Mouse (Mus musculus) CD8-positive naive resting alpha-beta T cell, adult 2 months (primary cell): ENCODE data around the gene Nfib.

Source experiments
- DNase-seq, 2 experiments: peaks; one replicate each; pipeline ENCODE4 v3.0.0; 2022; ENCODE audit warnings: low read depth in 2 of 2, low spot score in 2 of 2

Gene Nfib

GRCm38 (mm10) chr4:82398282-82398681, 307.3 kb downstream of the Nfib start:
- no peak for DNase-seq

- no peak for DNase-seq
Observed at GRCm38 (mm10) chr4:82396805-82397204, 308.7 kb downstream of the Nfib start.

- DNase-seq = no peak
Observed at GRCm38 (mm10) chr4:82396003-82396402, 309.5 kb downstream of the Nfib start.

GRCm38 (mm10) chr4:82394346-82394745, 311.2 kb downstream of the Nfib start:
- no peak for DNase-seq

GRCm38 (mm10) chr4:82393021-82393420, 312.5 kb downstream of the Nfib start:
- no peak for DNase-seq

GRCm38 (mm10) chr4:82392496-82392895, 313.1 kb downstream of the Nfib start:
- no peak for DNase-seq

- no peak for DNase-seq
Observed at GRCm38 (mm10) chr4:82391726-82392472, 313.7 kb downstream of the Nfib start.

GRCm38 (mm10) chr4:82390545-82390944, 315.0 kb downstream of the Nfib start:
- DNase-seq = no peak

- DNase-seq = no peak
Observed at GRCm38 (mm10) chr4:82389876-82390275, 315.7 kb downstream of the Nfib start.

- DNase-seq = no peak
Observed at GRCm38 (mm10) chr4:82387620-82388019, 317.9 kb downstream of the Nfib start.

GRCm38 (mm10) chr4:82386222-82386993, 319.1 kb downstream of the Nfib start:
- no peak for DNase-seq

- DNase-seq = no peak
Observed at GRCm38 (mm10) chr4:82385638-82386037, 319.9 kb downstream of the Nfib start.

- no peak for DNase-seq
Observed at GRCm38 (mm10) chr4:82383991-82384731, 321.4 kb downstream of the Nfib start.

- DNase-seq = no peak
Observed at GRCm38 (mm10) chr4:82383346-82383745, 322.2 kb downstream of the Nfib start.

- DNase-seq = no peak
Observed at GRCm38 (mm10) chr4:82381786-82382185, 323.8 kb downstream of the Nfib start.

- DNase-seq = no peak
Observed at GRCm38 (mm10) chr4:82380578-82380977, 325.0 kb downstream of the Nfib start.

GRCm38 (mm10) chr4:82378050-82378449, 327.5 kb downstream of the Nfib start:
- DNase-seq = no peak

GRCm38 (mm10) chr4:82377621-82378020, 327.9 kb downstream of the Nfib start:
- DNase-seq = no peak

GRCm38 (mm10) chr4:82374560-82374959, 331.0 kb downstream of the Nfib start:
- DNase-seq = no peak

- no peak for DNase-seq
Observed at GRCm38 (mm10) chr4:82372217-82372616, 333.3 kb downstream of the Nfib start.

GRCm38 (mm10) chr4:82371471-82371870, 334.1 kb downstream of the Nfib start:
- no peak for DNase-seq
